Mouse (Mus musculus) adipocyte (in vitro differentiated cells): ENCODE measurements around the gene Brwd3.

ENCODE experiments used
- DNase-seq: peaks from one replicate; pipeline ENCODE4 v3.0.0-alpha.2; 2016; ENCODE audit warnings: low spot score

The Brwd3 gene

DNA sequence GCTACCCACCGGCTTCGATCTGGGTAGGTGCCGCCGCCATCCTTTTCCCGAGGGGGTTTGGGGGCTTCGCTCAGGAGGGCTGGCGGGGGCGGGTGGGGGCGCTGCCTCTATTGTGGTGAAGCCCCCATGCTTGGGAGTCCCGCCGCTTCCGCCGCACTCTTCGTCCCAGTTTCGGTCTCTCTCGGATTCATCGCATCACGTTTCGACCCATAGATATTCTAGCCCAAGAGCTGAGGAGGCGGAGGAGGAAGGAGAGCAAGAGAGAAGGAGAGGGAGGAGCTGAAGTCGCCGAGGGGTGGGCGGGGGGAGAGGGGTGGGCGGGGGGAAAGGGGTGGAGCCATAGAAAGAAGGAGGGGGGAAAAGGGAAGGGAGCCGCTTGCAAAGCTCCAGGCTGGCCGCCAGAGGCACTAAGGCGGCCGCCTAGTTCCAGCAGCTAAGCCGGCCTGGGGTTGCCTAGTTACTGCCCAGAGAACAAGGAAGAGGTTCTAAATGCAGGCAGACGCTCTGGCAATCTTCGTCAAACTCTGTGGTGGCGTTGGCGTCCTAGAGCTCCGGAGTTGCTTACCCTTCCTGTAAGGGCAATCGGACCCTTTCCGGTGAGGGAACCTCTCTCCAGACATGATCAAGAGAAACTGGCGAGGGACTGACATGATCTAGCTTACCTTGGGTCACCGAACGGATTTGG is at the start of gene Brwd3:
Gene Brwd3 (minus strand): TSS at position 283 of the 685 bp plus-strand sequence.
- peak; percentile 95 for DNase-seq

DNA sequence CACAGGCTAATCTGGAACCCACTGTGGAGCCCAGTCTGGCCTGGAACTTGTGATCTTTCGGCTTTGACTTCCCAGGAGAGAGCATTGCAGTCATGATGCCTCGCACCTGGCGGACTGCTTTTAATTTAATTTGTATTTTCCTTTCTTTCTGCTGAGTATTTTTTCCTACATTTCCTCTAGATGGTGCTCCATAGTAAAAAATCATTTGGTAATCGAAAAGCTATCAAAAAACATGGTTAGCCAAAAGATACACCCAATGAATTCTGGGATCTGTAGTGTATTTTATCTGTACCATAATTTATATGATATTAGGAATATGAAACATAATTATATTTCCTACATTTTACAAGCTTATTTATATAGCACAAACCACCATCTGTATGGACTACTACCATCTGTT is 28.5 kb upstream of the Brwd3 start:
- DNase-seq, result peak; percentile 2

DNA sequence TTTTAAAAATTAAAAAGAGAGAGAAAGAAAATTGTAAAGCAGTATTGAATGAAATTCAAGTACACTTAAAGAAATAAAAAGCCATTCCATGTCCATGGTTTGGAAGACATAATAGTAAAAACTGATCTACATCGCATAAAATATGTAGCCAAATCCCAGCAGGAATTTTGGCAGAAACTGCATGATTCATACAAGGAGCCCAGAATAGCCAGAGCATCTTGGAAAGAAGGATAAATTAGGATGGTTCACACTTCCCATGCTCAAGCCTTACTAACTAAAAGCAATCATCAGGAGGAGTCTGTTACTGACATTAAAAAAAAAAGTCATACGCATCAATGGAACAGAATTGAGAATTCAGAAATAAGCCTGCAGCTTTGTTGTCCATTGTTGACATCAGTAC is 8.5 kb upstream of the Brwd3 start:
- DNase-seq, result no peak

DNA sequence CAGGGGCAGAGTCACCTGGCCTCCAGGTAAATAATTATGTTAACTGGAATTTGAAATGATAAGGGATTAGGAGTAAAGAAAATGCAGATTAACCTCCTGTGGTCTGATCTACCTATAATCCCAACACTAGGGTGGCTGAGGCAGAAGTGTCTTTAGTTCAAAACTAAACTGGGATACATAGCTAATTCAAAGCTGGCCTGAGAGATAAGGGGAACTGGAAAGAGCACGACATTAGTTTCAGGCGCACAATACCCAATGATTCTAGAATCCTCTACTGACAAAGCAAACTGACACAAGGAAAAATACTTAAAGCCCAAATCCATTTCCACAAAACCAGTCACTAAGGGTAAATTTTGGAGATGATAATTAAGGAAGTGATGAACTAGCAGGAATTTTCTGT is 2.2 kb upstream of the Brwd3 start:
- no peak for DNase-seq

DNA sequence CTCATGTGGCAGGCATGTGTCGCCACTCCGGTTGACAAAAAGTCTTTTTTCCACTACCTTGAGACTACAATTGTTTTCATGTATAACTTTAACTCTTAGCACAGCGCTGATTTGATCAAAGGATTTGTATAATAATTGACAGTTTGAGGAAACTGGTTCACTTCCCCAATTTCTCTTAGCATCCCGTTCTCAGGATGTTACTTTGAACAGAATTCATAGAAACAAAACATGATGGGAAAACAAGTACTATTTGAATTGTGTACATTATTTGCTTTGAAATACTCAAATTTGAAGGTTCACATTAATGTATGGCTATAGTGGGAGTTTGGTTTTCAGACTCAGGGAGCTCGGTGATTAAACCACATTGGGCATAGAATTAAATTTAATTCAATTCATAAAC is 1.1 kb upstream of the Brwd3 start:
- DNase-seq, result no peak

DNA sequence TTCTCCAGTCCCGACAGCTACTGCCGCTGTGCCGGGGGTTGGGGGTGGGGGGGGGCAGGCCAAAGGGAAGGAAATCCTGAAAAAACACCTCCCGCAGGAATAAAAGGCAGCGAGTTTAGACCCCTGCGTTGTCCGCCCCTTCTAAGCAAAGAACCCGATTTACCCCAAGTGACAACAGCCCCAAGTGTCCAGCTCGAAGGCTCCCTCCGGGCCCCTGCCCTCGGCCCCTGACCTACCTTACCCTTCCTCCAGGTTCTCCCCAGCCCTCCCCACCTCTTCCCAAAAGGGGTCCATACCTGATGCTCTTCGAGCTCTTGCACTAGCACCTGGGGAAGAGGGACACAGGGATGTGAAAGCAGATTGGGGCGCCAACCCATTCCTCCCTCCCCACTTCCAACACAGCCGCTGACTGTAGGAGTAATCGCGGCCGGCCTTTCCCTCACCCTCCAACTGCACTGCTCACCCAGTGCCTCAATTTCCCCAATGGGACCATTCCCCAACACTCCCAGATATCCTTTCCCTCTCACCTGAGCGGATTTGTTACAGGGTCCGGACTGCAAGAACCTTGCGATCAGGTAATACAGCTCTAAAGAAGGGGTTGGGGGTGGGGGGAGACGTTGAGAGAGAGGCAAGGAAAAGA is 671 bp downstream of the Brwd3 start:
- peak; percentile 41 for DNase-seq

DNA sequence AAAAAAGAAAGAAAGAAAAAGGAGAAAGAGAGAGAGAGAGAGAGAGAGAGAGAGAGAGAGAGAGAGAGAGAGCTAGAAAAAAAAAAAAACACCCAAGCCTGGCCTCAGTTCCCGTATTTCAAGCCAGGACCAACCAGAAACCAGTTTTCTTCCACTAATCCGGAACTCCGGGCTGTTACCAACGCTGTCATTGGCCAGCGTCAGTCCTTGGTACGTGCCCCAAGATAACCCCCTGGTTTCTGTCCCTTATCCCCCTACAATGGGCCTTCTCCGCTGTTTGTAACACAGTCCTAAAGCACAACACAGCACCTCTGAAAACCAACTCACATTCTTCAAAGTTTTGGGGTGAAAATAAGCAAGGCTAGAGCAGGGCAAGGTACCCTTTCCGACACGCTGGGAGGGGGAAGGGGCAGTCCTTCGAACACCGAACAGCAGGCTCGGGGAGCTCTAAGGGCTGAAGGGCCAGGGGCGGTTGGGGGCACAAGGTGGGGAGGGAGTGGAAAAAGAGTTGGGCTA is 1.4 kb downstream of the Brwd3 start:
- peak; percentile 90 for DNase-seq

DNA sequence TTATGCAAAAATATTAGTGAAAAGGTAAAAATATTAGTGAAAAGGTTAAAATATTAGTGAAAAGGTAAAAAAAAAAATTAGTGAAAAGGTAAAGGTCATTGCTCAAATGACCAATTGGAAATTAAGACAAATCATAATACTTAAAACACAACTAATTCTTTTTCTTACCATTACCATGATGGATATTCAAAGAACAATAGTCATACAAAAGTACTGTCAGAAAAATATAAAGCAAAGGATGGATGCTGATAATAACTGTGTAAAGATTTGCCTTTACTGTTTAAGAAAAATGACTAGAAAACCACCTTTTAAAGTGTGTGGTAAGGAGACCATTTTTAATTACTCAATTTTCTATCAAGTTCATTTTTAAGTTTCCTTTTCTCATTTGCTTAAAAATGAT is 2.9 kb downstream of the Brwd3 start:
- no peak for DNase-seq

DNA sequence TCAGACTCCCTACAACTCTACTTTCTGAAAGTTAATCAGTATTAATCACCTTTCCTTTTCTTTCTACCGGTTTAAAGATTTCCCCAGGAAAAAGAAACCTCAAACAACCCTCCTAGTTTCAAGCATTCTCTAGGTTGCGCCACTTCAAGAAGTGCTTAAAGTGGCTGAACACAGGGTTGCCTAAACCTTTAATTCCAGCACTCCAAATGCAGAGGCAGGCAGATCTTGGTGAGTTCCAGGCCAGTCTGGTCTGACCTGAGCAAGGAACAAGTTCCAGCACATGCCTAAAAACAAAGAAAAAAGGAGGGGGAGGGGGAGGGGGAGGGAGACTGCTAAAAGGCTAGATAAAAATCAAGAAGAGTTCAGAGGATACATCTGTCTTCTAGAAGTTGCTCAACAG is 6.1 kb downstream of the Brwd3 start:
- no peak for DNase-seq

DNA sequence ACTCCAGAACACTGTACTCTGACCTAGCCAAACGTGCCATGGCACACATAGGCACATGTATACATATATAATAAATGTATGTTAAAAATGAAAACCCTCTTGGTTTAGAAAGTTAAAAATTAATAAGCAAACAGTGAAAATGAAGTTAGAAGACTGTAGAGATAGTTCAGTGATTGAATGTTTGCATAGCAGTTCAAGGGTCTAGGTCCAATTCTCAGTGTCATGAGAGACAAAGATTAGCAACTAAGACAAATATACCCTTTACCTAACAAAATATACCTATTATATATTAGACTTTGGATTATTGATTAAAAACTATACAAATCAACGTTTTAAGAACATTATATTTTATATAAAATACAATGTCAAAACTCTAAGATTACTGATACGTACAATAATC is 36.9 kb downstream of the Brwd3 start:
- no peak for DNase-seq

DNA sequence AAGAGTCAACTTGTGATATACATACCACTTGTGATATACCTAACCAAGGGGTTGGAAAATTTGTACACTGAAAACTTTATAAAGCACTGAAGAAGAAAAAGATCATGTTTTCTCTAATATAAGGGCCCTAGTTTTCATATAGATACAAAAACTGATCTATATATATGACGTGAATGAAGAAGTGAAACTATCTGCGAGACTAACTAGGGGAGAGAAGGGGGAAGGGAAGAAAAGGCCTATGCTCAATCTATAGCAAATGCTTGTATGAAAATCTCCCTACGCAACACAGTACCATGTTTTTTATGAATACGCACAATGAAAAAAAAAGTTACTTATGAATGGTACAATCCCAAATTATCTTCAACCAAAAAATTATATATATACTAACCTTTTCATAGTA is 50.4 kb downstream of the Brwd3 start:
- DNase-seq, result no peak

DNA sequence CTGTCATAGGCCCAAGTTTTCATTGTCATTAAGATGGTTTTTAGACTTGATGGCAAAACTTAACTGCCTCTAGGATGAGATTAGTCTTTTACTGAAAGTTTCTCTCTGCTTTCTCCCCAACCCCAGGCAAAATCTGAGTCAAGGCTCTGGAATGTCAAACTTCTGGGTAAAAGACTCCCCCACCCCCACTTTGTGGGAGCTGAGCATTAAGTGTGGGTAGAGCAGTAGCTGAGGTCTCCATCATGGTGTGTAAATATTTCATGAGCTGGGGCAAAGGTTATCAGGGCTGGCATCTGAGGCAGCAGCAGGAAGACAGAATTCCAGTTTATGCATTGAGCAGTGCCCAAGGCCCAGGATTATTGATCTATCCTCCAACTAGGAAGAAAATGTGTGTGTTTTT is 102.4 kb downstream of the Brwd3 start:
- peak; percentile 24 for DNase-seq

DNA sequence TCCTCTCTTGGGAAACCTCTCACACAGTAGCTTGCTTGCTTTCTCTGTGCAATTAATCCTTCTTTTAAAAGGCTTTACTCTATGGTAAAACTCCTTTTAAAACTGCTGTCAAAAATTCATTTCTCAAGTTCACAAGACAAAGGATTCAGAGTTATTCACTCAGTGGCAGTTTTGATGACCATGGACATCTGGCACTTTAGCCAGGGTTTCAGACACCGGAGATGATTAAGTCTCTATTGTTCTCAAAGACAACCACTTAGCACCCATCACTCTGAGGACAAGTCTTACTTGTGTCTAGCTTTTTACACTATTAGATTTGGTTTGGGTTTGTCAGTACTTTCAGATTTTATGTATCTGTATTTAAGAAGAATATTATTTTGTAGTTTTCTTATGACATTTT is 104.6 kb downstream of the Brwd3 start:
- no peak for DNase-seq

DNA sequence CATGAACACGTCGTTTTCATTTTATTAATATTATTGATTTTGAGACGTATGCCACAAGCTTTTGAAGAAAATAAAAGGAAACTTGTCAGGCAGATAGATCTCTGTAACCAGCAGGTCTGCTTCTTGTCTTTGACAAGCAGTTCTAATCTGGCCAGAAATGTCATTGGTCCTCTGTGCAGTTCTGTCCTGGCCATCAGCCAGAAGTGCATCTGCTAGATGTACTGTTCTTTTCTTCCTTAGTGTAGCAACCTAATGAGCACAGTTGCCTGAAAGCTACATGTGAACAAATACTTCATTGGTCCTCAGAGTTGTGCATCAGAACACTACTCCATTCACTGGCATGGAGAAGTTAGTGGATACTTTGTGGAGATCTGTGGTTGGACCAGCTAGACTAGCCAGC is 105.1 kb downstream of the Brwd3 start:
- no peak for DNase-seq

DNA sequence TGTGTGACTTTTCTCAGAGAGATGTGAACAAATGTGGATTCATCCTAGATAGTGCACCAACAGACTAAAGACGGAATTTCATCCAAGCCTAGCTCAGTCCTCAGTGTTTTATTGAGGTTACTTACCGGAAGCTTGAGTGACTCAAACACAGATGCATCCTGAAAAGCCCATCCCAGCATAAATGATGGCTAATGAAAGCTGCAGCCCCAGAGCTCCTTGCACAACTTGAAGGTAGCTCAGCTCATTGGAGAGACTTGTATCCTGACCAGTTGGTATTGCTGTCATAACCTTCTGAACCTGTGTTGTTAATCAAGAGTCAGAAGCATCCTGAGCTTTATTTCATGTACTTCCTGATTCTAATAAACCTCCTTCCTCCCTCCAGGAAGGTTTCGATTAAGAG is 105.8 kb downstream of the Brwd3 start:
- no peak for DNase-seq

DNA sequence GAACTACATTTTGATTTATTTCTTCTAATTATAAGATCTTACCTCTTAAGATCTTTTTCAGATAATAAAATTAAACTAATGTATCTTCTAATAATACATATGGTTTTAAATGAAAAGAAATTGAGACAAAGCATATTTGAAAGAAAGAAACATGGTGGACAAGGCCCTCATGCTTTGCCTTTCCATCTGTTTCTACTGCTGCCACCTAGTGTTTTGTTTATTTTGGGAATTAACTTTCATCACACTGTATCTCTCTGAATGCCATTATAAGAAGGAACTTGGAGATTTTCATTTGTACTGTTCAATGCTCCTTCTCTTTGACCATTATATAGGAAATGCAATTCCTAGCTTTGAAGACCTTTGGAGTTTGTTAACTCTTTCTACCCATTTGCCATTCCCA is 109.9 kb downstream of the Brwd3 start:
- DNase-seq, result no peak

DNA sequence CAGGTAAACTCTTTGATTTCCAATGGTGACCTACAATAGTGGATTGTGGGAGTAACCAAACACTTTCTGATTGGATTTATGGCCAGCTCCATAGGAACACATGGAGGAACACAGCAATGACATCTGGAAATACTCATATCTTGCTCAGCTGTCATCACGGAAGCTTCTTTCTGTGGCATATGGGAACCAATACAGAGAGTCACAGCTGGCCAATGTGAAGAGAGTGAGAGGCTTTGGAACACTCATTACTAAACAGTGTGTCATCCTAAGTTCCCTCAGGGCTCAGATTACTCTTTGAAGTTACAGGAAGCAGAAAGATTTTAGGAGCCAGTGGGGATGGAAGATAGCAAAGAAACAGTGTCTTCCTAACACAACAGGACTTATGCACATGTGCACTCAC is 111.7 kb downstream of the Brwd3 start:
- DNase-seq, result no peak

DNA sequence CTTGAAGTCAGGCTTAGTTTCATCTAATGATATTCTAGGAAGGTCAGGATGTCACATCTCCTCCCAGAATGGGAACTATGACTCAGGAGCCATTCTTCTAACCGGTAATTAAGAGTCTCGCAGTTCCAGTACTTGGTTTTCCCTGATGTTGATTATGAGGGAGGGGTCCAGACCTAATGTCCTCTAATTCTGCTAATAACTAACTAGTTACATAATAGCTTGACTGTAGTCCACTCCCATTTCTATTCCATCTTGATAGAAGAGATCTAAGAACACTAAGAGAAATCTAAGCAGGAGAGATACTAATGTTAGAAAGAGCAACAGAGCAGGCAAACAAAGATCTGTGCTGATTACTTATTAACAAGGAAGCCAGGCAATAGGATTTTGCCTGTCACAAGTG is 129.9 kb downstream of the Brwd3 start:
- no peak for DNase-seq
